Mouse (Mus musculus) lung, adult 18-20 months (tissue): ENCODE data around the gene Rasgef1b.

Experiments used
- DNase-seq, 2 experiments: peaks; one replicate each; pipeline ENCODE4 v3.0.0; 2022; ENCODE audit warnings: mixed read lengths in 2 of 2

Gene Rasgef1b

DNA sequence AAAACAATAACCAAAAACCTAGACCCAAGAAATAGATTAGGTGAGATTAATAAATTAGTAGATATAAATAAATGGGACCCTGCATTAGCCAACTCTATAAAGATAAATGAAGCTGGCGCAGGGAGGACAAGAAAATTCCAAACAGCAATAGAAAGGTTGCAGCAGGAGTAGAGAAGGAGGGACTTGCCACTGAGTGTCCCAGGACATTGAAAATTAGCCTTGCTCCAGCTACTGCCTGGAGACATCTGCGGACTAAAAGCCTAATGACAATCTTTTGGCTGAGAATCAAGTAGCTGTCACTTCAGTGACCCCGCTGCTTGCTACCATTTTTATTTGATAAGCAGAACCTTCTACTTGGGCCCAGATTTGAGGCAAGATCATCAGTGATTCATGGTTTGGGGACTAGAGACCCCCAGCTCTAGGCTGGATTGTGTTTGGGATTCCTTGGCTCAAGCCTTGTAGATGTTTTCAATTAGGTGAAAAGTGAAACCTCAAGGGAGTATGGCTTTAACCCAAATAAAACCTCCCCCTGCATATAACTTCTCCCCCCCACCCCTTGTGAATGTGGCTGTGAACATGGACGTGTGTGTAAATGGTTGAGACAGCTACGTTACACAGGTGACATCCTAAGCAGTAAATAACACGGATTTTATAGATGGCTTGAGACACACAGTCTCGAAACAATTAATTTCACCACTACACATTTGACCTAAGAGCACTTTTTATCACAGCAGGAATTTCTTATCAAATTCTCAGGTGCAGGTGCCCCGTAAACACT, 554.1 kb downstream of the Rasgef1b start:
- DNase-seq: no peak

DNA sequence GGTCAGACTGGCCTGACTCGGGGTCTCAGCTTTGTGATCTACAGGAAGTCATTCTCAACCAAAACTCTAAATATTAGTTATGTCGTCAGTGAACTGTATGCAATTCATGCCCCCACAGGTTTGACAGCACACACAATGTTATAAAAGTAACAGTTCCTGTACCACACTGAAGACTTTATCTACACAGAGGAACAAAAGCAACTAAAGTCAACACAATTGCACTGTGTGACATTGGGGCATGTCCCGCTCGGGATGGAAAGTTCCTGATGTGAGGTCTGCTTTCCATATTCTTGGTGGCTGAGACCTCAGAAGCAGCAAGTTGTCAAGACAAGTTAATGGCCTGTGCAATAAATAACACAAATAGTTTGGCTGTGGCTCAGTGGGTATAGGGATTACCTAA, 559.0 kb downstream of the Rasgef1b start:
- DNase-seq: no peak

DNA sequence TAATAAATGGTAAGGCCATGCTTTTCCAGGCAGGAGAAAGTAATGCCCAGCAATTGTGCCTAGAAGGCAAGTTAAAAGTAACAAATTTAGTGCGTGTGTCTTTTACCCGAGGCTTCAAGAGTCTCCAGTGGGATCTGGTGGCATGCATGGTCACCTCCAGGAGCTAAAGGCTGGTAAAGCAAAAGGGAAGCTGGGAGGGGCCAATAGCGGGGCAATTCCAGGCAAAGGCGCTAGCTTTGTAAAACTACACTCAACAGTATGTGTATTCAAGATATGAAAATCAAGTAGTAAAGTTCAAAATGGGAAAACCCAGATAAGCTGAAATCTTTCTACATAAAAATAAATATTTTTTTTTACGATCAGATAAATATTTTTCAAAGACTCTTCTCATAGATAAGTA, 561.1 kb downstream of the Rasgef1b start:
- DNase-seq: no peak
